Mouse (Mus musculus): ENCODE results near the gene Gm9844.
"Not testable (repeated sequence)": the region's sequence is repeated elsewhere in the genome, so short reads cannot be mapped to it uniquely, and the experiment has no call there.

The Gm9844 gene

GRCm38 (mm10) chr7:24869080-24869479 lies 7.1 kb downstream of the Gm9844 start:
- no peak for DNase-seq (ENCODE audit: low spot score in 2 of 2)

- DNase-seq (ENCODE audit: low spot score in 2 of 2): no peak
These were observed 7.6 kb downstream of the Gm9844 start, which contains the start of the genes Lypd4 and Dmrtc2 for GRCm38 (mm10) chr7:24869532-24870165. Gene Lypd4, minus strand, starts transcription at chr7:24869941. Gene Dmrtc2, plus strand, starts transcription at chr7:24870057.

- DNase-seq (ENCODE audit: low spot score in 2 of 2): no peak
These were observed 15.6 kb downstream of the Gm9844 start for GRCm38 (mm10) chr7:24877588-24877987.

- DNase-seq (ENCODE audit: low spot score in 2 of 2): no peak
These were observed 17.6 kb downstream of the Gm9844 start for GRCm38 (mm10) chr7:24879620-24880019.

- no peak for DNase-seq (ENCODE audit: low spot score in 2 of 2)
These were observed 20.6 kb downstream of the Gm9844 start for GRCm38 (mm10) chr7:24882416-24883199.

- peak; percentile 98 to 99 for DNase-seq (ENCODE audit: low spot score in 2 of 2)
These were observed 22.1 kb downstream of the Gm9844 start, which contains the start of gene Rps19 for GRCm38 (mm10) chr7:24883896-24884692. Gene Rps19, plus strand, starts transcription at chr7:24884371.

GRCm38 (mm10) chr7:24884693-24885291 lies 22.8 kb downstream of the Gm9844 start:
- DNase-seq (ENCODE audit: low spot score in 2 of 2): no peak

- DNase-seq (ENCODE audit: low spot score in 2 of 2): no peak
These were observed 23.7 kb downstream of the Gm9844 start for GRCm38 (mm10) chr7:24885468-24886307.

- DNase-seq (ENCODE audit: low spot score in 2 of 2): no peak
These were observed 24.3 kb downstream of the Gm9844 start for GRCm38 (mm10) chr7:24886308-24886633.

- DNase-seq (ENCODE audit: low spot score in 2 of 2): no peak
These were observed 25.1 kb downstream of the Gm9844 start for GRCm38 (mm10) chr7:24887096-24887495.

- DNase-seq (ENCODE audit: low spot score in 2 of 2): no peak
These were observed 27.6 kb downstream of the Gm9844 start for GRCm38 (mm10) chr7:24889431-24890220.

- peak in 1 of 2 experiments; percentile 70 for DNase-seq (ENCODE audit: low spot score in 2 of 2)
These were observed 28.5 kb downstream of the Gm9844 start for GRCm38 (mm10) chr7:24890281-24891216.

GRCm38 (mm10) chr7:24891241-24892124 lies 29.5 kb downstream of the Gm9844 start:
- no peak for DNase-seq (ENCODE audit: low spot score in 2 of 2)

GRCm38 (mm10) chr7:24892125-24892583 lies 30.1 kb downstream of the Gm9844 start:
- no peak for DNase-seq (ENCODE audit: low spot score in 2 of 2)

- not testable (repeated sequence) for DNase-seq (ENCODE audit: low spot score in 2 of 2)
These were observed 33.7 kb downstream of the Gm9844 start for GRCm38 (mm10) chr7:24895749-24896148.

GRCm38 (mm10) chr7:24896269-24896668 lies 34.3 kb downstream of the Gm9844 start:
- DNase-seq (ENCODE audit: low spot score in 2 of 2): no peak

GRCm38 (mm10) chr7:24897224-24897623 lies 35.2 kb downstream of the Gm9844 start, which contains the start of gene Cd79a:
Gene Cd79a, plus strand, starts transcription at chr7:24897381.
- DNase-seq (ENCODE audit: low spot score in 2 of 2): no peak

- DNase-seq (ENCODE audit: low spot score in 2 of 2): no peak
These were observed 35.9 kb downstream of the Gm9844 start for GRCm38 (mm10) chr7:24897959-24898358.

Data from left cerebral cortex, adult 9 months (tissue).